Mouse (Mus musculus) intestine, embryonic 15.5 days (tissue): Measurements from ENCODE around the gene Saa2. TPM values are rescaled to one million over a fixed set of nuclear protein-coding genes. Genes with fewer than 3 reads are reported as not detected.
"Not testable (repeated sequence)": the region's sequence is repeated elsewhere in the genome, so short reads cannot be mapped to it uniquely, and the experiment has no call there.

Experiments
- ATAC-seq: fragments of 200-750 bp; cut with Nextera tagmentation; 2 replicates; pipeline ENCODE4 v1.8.0; 2017; ENCODE audit warnings: moderate TSS enrichment, moderate library complexity
- H3K27ac ChIP-seq: fragments of 300-500 bp; sonication (generic); 2 replicates; pipeline ENCODE4 v1.5.1; 2015; ENCODE audit warnings: mild to moderate bottlenecking, inconsistent platforms
- H3K27me3 ChIP-seq: fragments of 300-500 bp; sonication (generic); replicated peaks from 2 replicates; pipeline ENCODE4 v1.6.1; 2015; ENCODE audit warnings: inconsistent platforms
- H3K36me3 ChIP-seq: fragments of 300-500 bp; sonication (generic); 2 replicates; pipeline ENCODE4 v1.6.1; 2015; ENCODE audit warnings: inconsistent platforms
- H3K4me1 ChIP-seq: fragments of 300-500 bp; sonication (generic); replicated peaks from 2 replicates; pipeline ENCODE4 v1.6.1; 2015; ENCODE audit warnings: inconsistent platforms
- H3K4me2 ChIP-seq: fragments of 300-500 bp; sonication (generic); replicated peaks from 2 replicates; pipeline ENCODE4 v1.6.1; 2015; ENCODE audit warnings: mild to moderate bottlenecking, inconsistent platforms
- H3K4me3 ChIP-seq: fragments of 300-500 bp; sonication (generic); replicated peaks from 2 replicates; pipeline ENCODE4 v1.5.1; 2015; ENCODE audit warnings: inconsistent platforms
- H3K9ac ChIP-seq: fragments of 300-500 bp; sonication (generic); 2 replicates; pipeline ENCODE4 v1.6.1; 2015; ENCODE audit warnings: inconsistent platforms
- H3K9me3 ChIP-seq: fragments of 300-500 bp; sonication (generic); 2 replicates; pipeline ENCODE4 v1.6.1; 2016; ENCODE audit warnings: inconsistent platforms
- WGBS: fragments of 180-500 bp; shearing (Covaris S2); methylation state at CpG from one replicate; pipeline ENCODE4 v1.1.7; 2015; 5-methylcytosine and 5-hydroxymethylcytosine counted together
- polyA plus RNA-seq: library from polyadenylated mRNA; unstranded; fragments of >200 nt; fragmentation: Nextera tagmentation; extraction: Ambion mirVana; gene quantifications from 2 replicates; pipeline ENCODE4 v1.2.1, GENCODE M21; 2015

The Saa2 gene
- polyA plus RNA-seq, 1 experiment from 2014 or later: not detected

DNA sequence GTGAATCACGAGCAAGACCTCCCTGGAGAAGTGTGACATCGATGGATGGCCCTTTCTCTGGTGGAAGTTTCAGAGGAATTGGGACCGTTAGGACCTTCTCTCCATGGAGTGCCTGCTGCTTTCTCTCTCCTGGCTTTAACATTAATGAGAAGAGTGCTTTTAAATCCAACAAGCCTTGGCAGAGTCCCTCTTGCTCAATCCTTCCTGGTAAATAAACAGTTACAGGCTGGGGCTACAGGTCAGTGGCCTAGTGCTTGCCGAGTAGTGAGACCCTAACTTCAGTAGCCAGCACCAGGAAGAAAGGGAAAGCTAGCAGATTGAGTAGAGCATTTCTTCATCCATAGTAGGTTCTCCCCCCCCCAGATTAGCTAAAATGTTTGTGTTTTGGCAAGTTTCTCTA is 19.1 kb upstream of the Saa2 start, which contains the start of gene Saa4:
Saa4 (minus strand) TSS at position 146 of the 400 bp plus-strand sequence.
- H3K36me3 ChIP-seq: no peaks in the 10 kb centered on the region
- H3K27me3 ChIP-seq: no peaks in the 10 kb centered on the region
- no peaks in the 10 kb centered on the region for H3K9me3 ChIP-seq
- H3K4me2 ChIP-seq: no peak within 1 kb of the TSS
- no peak for ATAC-seq
- no peaks in the 10 kb centered on the region for H3K4me1 ChIP-seq
- WGBS: 75% methylated on average over 4 of the region's 4 CpGs
- H3K4me3 ChIP-seq: no peak within 1 kb of the TSS
- H3K27ac ChIP-seq: no peak within 1 kb of the TSS
- H3K9ac ChIP-seq: no peak within 1 kb of the TSS

DNA sequence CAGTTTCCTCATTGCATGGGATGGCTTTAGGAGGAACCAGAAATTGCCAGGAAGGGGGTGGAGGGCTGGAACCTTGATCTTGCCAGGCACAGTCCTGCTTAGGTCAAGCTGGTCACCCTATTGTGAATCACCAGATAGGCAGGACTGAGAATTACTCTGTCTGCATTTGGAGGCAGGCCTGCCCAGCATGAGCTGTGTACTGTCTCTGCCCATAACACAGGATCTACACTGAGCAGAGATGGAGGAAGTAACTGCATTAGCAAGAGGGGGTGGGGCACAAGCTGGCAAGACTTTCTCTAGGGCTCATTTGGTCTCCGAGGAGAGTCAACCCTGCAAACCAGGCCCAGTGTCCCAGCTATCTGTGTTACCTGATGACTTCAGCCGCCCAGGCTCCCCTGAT is 16.6 kb upstream of the Saa2 start:
- no peak for ATAC-seq
- WGBS: 74% methylated on average over 2 of the region's 2 CpGs

DNA sequence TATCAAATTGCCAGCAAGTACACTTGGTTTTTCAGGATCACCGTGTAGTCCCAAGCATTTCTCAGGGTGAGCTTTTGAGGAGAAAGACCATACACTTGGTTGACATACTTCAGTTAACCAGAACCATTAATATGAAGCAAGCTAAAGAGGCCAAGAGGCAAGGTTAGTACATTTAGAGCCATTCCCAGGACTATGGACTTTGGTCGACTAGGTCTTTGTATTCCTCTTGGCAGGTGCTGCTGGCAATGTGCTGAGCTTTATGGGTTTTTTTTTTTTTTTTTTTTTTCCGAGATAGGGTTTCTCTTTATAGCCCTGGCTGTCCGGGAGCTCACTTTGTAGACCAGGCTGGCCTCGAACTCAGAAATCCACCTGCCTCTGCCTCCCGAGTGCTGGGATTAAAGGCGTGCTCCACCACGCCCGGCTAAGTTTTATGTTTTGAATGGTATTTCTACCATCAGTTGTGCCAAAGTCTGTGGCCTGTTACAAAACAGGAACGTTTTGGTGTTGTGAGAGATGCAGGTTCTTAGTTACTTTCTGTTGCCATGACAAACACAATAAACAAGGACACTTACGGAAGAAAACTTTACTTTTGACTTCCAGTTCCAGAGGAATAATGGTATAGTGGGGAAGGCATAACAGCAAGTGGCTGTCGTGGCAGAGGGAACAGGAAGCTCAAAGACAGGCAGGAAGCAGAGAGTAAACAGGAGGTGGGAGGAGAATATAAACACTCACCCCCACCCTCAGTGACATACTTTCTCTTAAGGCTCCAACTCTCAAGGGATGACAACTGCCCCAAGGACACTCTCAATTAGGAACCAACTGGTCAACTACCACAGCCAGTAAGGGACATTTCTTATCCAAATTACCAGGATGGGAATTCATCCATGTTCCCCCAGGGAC is 12.8 kb upstream of the Saa2 start:
- H3K27me3 ChIP-seq: no peaks in the 10 kb centered on the region
- 73% methylated on average over 12 of the region's 12 CpGs for WGBS
- no peak overlapping the region for H3K4me3 ChIP-seq
- no peak overlapping the region for H3K9ac ChIP-seq
- H3K27ac ChIP-seq: no peak overlapping the region
- H3K9me3 ChIP-seq: no peaks in the 10 kb centered on the region
- no peaks in the 10 kb centered on the region for H3K4me1 ChIP-seq
- no peaks in the 10 kb centered on the region for H3K36me3 ChIP-seq
- peak; percentile 89 for ATAC-seq
- H3K4me2 ChIP-seq: no peak overlapping the region

More for the DNA sequence above, 16.6 kb upstream of the Saa2 start:
- Histone ChIP-seq H3K36me3 (no peaks in the 10 kb centered on the region), H3K9me3 (no peaks in the 10 kb centered on the region), H3K27me3 (no peaks in the 10 kb centered on the region), H3K4me1 (no peaks in the 10 kb centered on the region), H3K9ac (no peak overlapping the region), H3K4me2 (no peak overlapping the region), H3K27ac (no peak overlapping the region), H3K4me3 (no peak overlapping the region)

DNA sequence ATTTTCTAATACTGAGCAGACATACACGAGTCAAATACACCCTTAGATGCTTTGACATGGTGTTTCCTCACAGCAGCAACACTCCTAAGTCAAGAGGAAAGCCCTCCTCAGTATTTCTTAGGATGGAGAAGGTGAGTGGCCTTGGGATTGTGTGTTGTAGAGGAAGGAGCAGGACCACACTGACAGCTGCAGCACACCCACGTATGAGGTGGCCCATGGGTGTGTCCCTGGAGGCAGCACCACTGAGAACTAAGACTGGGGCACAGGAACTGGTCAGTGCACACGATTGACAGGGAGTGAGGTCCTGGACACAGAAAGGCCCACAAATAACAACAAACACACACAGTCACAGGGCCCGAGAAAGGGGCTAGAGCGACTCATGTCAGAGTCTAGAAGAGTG is 11.5 kb upstream of the Saa2 start:
- not testable (repeated sequence) for H3K4me3 ChIP-seq, H3K9me3 ChIP-seq, H3K27ac ChIP-seq, ATAC-seq, H3K36me3 ChIP-seq, H3K4me1 ChIP-seq, H3K9ac ChIP-seq, H3K27me3 ChIP-seq, H3K4me2 ChIP-seq
- 77% methylated on average over 5 of the region's 5 CpGs for WGBS

DNA sequence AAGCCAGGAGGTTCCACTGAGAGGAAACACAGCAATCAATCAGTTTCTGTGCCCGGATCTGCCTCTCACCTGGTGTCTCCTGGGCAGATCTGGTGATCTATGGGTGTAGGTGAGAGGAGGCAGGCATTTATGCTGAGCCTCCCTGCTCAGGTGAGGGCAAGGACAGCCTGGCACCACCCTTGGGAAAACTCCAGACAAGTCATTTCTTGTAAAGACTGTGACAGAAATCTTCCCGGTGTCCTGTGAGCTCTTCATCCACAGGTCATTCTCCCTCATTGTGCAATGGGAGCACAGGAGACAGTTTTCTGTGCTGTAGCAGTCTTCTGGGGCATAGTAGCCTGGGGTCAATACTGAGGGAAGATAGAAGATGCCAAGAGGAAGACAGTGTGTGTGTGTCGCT is 8.7 kb upstream of the Saa2 start, which contains the start of gene Saa1:
Saa1 (minus strand) TSS at position 101 of the 400 bp plus-strand sequence.
- not testable (repeated sequence) for H3K4me3 ChIP-seq, H3K36me3 ChIP-seq, H3K4me1 ChIP-seq, H3K27ac ChIP-seq, H3K27me3 ChIP-seq, ATAC-seq, H3K9me3 ChIP-seq, H3K9ac ChIP-seq, H3K4me2 ChIP-seq
- 66% methylated on average over 3 of the region's 3 CpGs for WGBS

DNA sequence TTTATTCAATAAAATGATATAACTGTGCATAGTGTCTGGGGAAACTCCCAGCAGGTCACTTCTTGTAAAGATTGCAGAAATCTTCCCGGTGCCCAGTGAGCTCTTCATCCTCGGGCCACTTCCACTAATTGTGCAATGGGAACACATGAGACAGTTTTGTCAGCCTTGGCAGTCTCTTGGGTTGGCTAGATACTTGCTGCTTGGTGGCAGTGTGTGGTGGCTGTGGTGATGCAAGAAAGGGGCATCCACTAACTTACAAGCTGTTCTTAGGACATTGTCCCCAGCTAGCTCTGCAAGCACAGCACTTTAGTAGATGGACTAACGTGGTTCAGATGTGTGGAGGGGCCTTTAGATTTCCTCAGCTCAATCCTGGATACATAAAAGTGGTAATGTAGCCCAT is 5.8 kb upstream of the Saa2 start:
- ATAC-seq: no peak
- Histone ChIP-seq H3K27me3 (no peaks in the 10 kb centered on the region), H3K4me3 (no peak overlapping the region), H3K36me3 (no peaks in the 10 kb centered on the region), H3K4me2 (no peak overlapping the region), H3K9me3 (no peaks in the 10 kb centered on the region), H3K9ac (no peak overlapping the region), H3K27ac (no peak overlapping the region), H3K4me1 (no peaks in the 10 kb centered on the region)
- 80% methylated on average over 3 of the region's 3 CpGs for WGBS

DNA sequence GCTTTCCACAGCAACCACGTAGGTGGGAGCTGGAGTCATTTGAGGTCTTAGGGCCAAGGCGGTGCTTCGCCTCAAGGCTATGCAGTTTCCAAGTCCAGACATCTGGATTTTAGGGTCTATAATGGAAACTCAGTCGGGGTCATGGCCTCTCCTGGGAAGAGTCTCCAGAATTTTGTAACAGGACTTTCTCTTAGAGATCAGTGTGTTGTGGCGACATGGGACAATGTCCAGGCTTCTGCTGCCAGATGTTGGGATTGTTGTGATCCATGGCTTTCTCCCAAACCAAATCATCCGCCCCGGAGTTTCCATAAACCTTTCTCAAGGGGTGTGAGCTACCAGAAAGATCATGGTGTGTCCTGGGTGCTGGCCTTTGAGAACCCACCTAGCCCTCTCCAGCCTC is 5.2 kb upstream of the Saa2 start:
- 56% methylated on average over 7 of the region's 7 CpGs for WGBS

GRCm38 (mm10) chr7:46748459-46748858 is 3.1 kb upstream of the Saa2 start:
- Histone ChIP-seq H3K9me3 (no peaks in the 10 kb centered on the region), H3K4me1 (no peaks in the 10 kb centered on the region), H3K27me3 (no peaks in the 10 kb centered on the region), H3K4me3 (no peak overlapping the region), H3K27ac (no peak overlapping the region), H3K9ac (no peak overlapping the region), H3K36me3 (no peaks in the 10 kb centered on the region), H3K4me2 (no peak overlapping the region)
- WGBS: 68% methylated on average over 3 of the region's 3 CpGs
- no peak for ATAC-seq

More for the DNA sequence above, 5.2 kb upstream of the Saa2 start:
- no peaks in the 10 kb centered on the region for H3K4me1 ChIP-seq
- no peaks in the 10 kb centered on the region for H3K9me3 ChIP-seq
- H3K4me2 ChIP-seq: no peak overlapping the region
- H3K4me3 ChIP-seq: no peak overlapping the region
- ATAC-seq: no peak
- no peak overlapping the region for H3K27ac ChIP-seq
- H3K36me3 ChIP-seq: no peaks in the 10 kb centered on the region
- H3K9ac ChIP-seq: no peak overlapping the region
- no peaks in the 10 kb centered on the region for H3K27me3 ChIP-seq

DNA sequence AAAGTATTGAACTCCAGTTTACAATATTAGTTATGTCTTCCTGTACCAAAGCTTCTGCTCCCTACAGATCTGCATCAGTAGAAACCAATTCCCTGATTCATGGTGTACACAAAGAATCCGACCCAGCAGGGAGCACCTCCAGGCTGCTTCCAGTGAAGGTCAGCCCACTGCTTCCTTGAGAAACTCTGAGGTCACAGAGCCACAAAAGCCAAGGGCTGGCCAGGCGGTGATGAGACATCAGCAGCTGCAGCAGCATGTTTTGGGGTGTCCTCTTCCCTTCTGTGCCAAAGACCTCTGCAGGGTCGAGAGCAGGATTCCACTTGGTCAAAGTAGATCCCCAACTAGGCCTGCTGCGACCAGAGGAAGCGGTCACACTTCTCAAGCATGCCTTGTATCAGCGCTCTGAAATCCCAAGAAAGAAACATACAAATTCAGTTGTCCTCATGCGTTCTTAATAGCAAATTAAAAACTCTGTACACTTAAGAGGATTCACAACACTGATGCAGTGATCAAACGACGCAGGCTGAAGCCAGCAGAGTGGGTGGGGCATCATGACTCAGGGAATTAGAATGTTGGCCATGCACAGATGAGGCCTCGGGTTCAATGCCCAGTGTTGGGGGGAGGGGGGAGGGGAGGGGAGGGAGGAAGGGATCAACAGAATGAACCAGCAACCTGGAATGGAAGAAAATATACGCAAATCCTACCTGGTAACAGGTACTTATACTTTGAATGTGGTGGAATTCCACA is 9.6 kb downstream of the Saa2 start:
- no peak for ATAC-seq
- no peak overlapping the region for H3K4me3 ChIP-seq
- H3K4me1 ChIP-seq: no peaks in the 10 kb centered on the region
- no peak overlapping the region for H3K9ac ChIP-seq
- no peak overlapping the region for H3K4me2 ChIP-seq
- H3K36me3 ChIP-seq: peaks cover 14% of the 10 kb centered on the region
- WGBS: 74% methylated on average over 11 of the region's 11 CpGs
- H3K9me3 ChIP-seq: no peaks in the 10 kb centered on the region
- no peaks in the 10 kb centered on the region for H3K27me3 ChIP-seq
- no peak overlapping the region for H3K27ac ChIP-seq

- H3K9ac ChIP-seq: no peak overlapping the region
- no peaks in the 10 kb centered on the region for H3K9me3 ChIP-seq
- H3K27me3 ChIP-seq: no peaks in the 10 kb centered on the region
- ATAC-seq: no peak
- H3K27ac ChIP-seq: no peak overlapping the region
- 86% methylated on average over 5 of the region's 5 CpGs for WGBS
- no peak overlapping the region for H3K4me2 ChIP-seq
- H3K4me1 ChIP-seq: no peaks in the 10 kb centered on the region
- peaks cover 17% of the 10 kb centered on the region for H3K36me3 ChIP-seq
- no peak overlapping the region for H3K4me3 ChIP-seq
These were observed 11.0 kb downstream of the Saa2 start for GRCm38 (mm10) chr7:46762601-46763000.

DNA sequence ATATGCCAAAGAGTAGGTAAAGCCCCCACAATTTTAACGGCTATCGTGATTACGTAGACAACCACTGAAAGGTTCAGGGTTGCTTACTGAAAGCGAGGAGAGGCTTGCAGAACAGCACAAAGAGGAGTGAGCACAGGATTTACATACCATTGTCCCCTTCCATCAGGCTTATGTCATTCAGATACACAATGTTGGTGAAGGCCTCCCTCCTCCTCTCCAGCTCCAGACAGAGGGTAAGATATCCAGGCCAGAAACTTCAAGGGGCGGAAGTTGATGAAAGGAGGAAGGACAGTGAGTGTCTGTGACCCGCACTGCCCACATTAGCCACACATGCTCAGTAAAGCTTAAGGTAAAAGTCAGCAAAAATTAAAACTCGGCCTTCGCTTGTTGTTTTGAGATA is 13.1 kb downstream of the Saa2 start:
- no peak for ATAC-seq
- Histone ChIP-seq H3K9ac (no peak overlapping the region), H3K4me2 (no peak overlapping the region), H3K36me3 (peaks cover 26% of the 10 kb centered on the region), H3K27ac (no peak overlapping the region), H3K9me3 (no peaks in the 10 kb centered on the region), H3K4me1 (no peaks in the 10 kb centered on the region), H3K4me3 (no peak overlapping the region), H3K27me3 (no peaks in the 10 kb centered on the region)
- 91% methylated on average over 8 of the region's 8 CpGs for WGBS

- Histone ChIP-seq H3K9me3 (no peaks in the 10 kb centered on the region), H3K27me3 (no peaks in the 10 kb centered on the region), H3K4me3 (no peak overlapping the region), H3K9ac (no peak overlapping the region), H3K36me3 (peaks cover 31% of the 10 kb centered on the region), H3K4me2 (no peak overlapping the region), H3K4me1 (no peaks in the 10 kb centered on the region), H3K27ac (no peak overlapping the region)
- ATAC-seq: no peak
These were observed 15.8 kb downstream of the Saa2 start for GRCm38 (mm10) chr7:46767371-46767770.
